Mouse (Mus musculus): ENCODE data around the gene Caprin2. TPM values are rescaled to one million over a fixed set of nuclear protein-coding genes. Genes with fewer than 3 reads are reported as not detected.

Caprin2 gene
- 24.6 and 26.0 TPM in 2 replicates for polyA plus RNA-seq (2012; rRNA removed)

DNA sequence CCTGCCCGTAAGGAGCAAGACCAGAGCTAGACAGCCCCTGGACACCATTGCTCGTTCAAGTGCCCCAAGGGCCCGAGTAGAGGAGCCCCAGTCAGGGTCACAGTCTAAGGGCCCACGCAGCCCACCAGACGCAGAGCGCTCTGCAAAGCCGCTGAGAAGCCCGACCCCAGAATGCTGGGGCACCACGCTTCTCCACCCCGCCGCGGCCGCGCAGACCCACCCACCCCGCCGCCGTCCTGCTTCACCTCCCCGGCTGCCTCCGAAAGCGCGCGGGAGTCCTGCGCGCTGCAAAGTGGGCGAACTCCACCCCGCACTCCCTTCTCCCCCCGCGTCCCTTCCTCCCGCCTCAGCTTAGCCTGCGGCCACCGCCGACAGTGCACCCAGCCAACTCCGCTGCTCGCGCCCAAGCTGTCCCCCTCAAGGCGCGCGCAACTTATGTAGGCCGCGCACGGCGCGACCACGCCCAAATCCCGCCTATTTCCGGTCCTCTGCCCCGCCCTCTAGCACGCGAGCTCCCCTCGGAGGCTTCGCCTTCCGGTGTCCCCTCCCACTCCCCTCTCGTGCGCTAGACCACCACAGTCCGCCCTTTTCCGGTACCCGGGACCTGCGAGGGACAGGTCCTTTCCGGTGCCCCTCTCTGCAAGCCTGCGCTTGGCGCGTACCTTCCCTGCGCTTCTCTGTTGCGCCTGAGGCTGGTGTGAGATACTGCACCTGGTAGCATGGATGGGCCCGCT lies at the start of gene Caprin2:
Gene Caprin2, minus strand, starts transcription at position 465 of the 734 bp plus-strand sequence.
- peak; percentile 98 for DNase-seq (ENCODE audit: low read depth)
- no peak for TF ChIP-seq CTCF (IDR thresholded peaks at IDR 0.05; ENCODE audit: borderline replicate concordance, extremely low read depth, insufficient read depth, insufficient read length)
- TF ChIP-seq POLR2A (IDR thresholded peaks at IDR 0.05; ENCODE audit: borderline replicate concordance, extremely low read depth, insufficient read depth, insufficient read length, poor library complexity, severe bottlenecking) = peak; percentile 91

DNA sequence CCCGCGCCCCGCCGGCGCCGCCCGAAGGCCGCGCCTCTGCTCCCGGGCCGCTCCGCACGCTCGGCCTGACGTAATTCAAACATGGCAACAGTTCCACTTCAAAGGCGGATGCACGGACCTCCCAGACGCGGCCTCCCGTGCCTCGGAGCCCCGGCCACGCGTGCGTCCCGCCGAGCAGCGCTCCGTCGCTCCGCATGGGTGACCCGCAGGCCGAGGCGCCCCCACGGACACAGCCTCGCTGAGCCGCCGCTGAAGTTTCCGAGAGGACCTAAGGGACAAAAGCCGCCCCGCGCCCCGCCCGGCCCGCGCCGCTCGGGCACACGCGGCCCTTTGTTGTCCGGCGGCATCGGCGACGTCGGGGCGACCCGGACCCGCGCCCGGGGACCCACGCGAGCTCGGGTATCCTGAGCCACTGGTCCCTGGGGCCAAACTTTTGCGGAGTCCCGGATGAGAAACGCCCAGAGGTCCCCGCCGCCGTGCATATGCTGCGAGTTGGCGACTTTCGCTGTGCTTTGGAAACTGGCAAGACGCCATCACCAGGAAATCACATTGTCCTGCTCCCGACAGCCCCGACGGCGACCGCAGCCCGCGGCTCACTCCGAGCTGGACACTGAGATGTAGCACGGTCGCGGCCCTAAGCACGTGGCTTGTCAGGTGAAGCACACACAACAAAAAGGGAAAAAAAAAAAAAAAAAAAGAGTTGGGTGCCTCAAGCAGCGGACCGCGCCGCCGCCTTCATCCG lies 48.9 kb upstream of the Caprin2 start:
- TF ChIP-seq CTCF (IDR thresholded peaks at IDR 0.05; ENCODE audit: borderline replicate concordance, extremely low read depth, insufficient read depth, insufficient read length) (no peak), POLR2A (IDR thresholded peaks at IDR 0.05; ENCODE audit: borderline replicate concordance, extremely low read depth, insufficient read depth, insufficient read length, poor library complexity, severe bottlenecking) (0 out of 2 replicates have a peak, but pooled peaks have one; percentile 28)
- peak; percentile 81 for DNase-seq (ENCODE audit: low read depth)

DNA sequence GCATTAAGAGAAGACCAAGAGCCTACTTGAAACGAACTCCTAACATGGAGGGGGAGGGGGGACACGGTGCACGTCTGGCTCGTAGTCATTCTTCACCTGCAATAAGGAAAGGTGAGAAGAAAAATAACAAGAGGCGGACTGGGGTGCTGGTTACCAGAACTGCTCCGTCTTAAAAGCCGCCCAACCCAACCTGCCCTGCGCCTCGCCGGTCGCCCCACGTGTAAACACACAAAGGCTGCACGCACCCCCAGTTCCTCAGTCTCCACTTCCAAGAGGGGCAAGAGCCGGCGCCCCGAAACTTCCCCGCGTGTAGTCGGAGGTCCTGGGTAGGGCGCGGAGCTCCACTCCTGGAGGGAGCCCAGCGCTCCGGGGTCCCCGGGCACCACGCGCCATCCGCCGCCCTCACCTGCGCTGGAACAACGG lies 48.3 kb upstream of the Caprin2 start:
- TF ChIP-seq POLR2A (IDR thresholded peaks at IDR 0.05; ENCODE audit: borderline replicate concordance, extremely low read depth, insufficient read depth, insufficient read length, poor library complexity, severe bottlenecking) (no peak), CTCF (IDR thresholded peaks at IDR 0.05; ENCODE audit: borderline replicate concordance, extremely low read depth, insufficient read depth, insufficient read length) (no peak)
- DNase-seq (ENCODE audit: low read depth) = no peak

DNA sequence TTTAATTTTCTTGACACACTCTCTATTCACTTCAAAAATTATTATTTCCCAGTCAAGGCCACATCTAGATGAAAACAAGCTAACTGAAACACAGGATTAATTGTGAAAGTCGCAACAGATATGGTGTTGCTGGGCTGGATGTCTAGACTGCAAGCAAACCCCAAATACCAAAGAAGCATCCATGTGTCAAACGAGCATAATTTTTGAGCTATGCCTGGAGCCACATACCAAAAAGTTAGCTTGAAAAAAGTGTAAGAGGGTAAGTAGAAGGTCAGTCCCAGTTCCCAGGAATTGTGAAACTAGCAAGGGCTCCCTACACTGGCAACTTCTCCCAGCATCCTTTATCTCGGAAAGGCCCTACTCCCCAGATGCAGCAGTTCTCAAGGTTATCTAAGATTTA lies 47.7 kb upstream of the Caprin2 start:
- TF ChIP-seq POLR2A (IDR thresholded peaks at IDR 0.05; ENCODE audit: borderline replicate concordance, extremely low read depth, insufficient read depth, insufficient read length, poor library complexity, severe bottlenecking) (no peak), CTCF (IDR thresholded peaks at IDR 0.05; ENCODE audit: borderline replicate concordance, extremely low read depth, insufficient read depth, insufficient read length) (no peak)
- DNase-seq (ENCODE audit: low read depth) = no peak

DNA sequence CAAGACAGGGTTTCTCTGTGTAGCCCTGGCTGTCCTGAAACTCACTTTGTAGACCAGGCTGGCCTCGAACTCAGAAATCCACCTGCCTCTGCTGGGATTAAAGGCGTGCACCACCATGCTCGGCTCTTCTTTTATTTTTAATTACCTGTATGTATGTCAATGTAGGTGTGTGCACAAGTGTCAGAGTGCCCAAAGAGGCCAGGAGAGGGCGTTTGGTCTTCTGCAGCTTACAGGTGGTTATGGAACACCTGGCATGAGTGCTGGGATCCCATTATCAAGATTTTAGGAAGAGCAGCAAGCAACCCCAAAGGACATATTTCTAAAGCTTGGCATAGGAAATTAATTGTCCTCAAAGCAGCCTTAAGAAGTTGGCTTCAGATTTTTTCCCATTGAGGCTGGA lies 46.4 kb upstream of the Caprin2 start:
- TF ChIP-seq CTCF (IDR thresholded peaks at IDR 0.05; ENCODE audit: borderline replicate concordance, extremely low read depth, insufficient read depth, insufficient read length) = no peak
- TF ChIP-seq POLR2A (IDR thresholded peaks at IDR 0.05; ENCODE audit: borderline replicate concordance, extremely low read depth, insufficient read depth, insufficient read length, poor library complexity, severe bottlenecking) = no peak
- no peak for DNase-seq (ENCODE audit: low read depth)

DNA sequence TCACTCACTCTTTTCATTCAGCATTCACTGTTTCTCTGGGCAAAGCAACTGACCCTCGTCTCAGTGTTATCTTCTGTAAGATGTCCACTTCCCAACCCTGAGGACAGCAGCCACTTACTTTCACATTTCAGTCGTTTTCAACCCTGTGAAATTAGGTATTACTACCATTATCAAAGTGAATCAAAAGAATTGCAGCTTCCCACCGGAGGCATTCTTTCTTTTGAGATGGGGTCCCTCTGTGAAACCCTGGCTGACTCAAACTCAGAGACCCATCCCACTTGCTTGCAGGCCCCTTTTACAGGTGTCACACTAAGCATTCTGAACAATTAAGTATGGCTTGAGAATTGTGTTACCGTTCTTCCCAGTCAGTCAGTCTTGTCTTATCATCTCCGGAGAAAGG lies 45.8 kb upstream of the Caprin2 start:
- no peak for DNase-seq (ENCODE audit: low read depth)
- TF ChIP-seq CTCF (IDR thresholded peaks at IDR 0.05; ENCODE audit: borderline replicate concordance, extremely low read depth, insufficient read depth, insufficient read length) (no peak), POLR2A (IDR thresholded peaks at IDR 0.05; ENCODE audit: borderline replicate concordance, extremely low read depth, insufficient read depth, insufficient read length, poor library complexity, severe bottlenecking) (no peak)

DNA sequence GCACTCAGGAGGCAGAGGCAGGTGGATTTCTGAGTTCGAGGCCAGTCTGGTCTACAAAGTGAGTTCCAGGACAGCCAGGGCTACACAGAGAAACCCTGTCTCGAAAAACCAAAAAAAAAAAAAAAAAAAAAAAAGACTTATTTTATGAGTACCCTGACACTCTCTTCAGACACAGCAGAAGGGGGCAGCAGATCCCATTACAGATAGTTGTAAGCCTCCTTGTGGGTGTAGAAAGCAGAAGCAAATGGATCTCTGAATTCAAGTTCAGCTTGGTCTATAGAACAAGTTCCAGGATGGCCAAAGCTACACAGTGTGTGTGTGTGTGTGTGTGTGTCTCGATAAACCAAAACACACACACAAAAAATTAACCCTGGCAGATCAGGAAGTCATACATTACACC lies 44.3 kb upstream of the Caprin2 start:
- peak; percentile 61 for DNase-seq (ENCODE audit: low read depth)
- peak; percentile 26; the same call in 1 of the 2 replicates for TF ChIP-seq CTCF (IDR thresholded peaks at IDR 0.05; ENCODE audit: borderline replicate concordance, extremely low read depth, insufficient read depth, insufficient read length)

DNA sequence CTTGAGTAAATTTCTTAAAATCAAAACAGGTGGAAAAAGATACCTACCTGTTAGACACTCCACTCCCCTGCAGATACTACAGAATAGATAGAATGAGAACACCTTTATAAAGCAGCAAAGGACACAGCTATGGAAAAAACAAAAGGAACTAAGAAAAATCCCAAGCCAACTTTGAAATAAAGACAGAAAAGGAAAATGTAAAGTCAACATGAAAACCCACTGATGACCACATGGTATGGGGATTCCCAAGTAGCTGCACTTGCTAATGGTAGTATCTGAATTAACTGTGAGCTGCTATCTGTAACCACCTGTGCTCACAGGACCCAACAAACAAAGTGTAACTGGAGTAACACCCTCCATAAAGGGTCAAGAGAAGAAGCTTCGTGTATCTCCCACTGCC lies 41.7 kb upstream of the Caprin2 start:
- no peak for TF ChIP-seq CTCF (IDR thresholded peaks at IDR 0.05; ENCODE audit: borderline replicate concordance, extremely low read depth, insufficient read depth, insufficient read length)
- TF ChIP-seq POLR2A (IDR thresholded peaks at IDR 0.05; ENCODE audit: borderline replicate concordance, extremely low read depth, insufficient read depth, insufficient read length, poor library complexity, severe bottlenecking) = no peak
- DNase-seq (ENCODE audit: low read depth) = no peak

DNA sequence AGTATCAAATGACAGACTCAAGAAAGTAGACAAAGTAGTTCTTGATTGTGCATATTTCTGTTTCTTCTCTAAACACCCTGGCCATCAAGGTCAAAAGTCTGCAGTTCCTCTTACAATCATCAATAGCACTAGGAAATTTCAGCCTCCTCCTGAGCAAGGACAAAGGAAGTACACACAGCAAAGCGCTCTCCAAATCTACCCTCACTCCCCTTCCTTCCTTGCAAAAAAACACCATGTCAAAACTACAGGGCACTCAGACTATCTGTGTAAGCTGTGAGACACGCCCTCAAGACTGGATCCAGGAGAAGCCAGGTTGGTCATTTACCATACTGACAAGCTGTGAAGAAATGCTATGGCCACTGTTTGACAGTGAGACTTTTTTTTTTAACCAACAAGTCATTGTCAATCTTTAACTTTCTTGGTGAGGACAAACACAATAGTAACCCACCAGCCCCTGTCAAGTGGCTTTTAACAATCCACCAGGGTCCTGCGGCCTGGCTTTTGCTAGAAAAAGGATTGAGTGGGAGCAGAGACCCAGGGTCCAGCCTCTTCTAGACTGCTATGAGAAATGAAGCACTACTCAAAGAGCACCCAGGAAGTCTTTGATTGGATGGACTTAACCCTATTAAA lies 39.0 kb upstream of the Caprin2 start:
- DNase-seq (ENCODE audit: low read depth) = no peak
- no peak for TF ChIP-seq CTCF (IDR thresholded peaks at IDR 0.05; ENCODE audit: borderline replicate concordance, extremely low read depth, insufficient read depth, insufficient read length)
- no peak for TF ChIP-seq POLR2A (IDR thresholded peaks at IDR 0.05; ENCODE audit: borderline replicate concordance, extremely low read depth, insufficient read depth, insufficient read length, poor library complexity, severe bottlenecking)

DNA sequence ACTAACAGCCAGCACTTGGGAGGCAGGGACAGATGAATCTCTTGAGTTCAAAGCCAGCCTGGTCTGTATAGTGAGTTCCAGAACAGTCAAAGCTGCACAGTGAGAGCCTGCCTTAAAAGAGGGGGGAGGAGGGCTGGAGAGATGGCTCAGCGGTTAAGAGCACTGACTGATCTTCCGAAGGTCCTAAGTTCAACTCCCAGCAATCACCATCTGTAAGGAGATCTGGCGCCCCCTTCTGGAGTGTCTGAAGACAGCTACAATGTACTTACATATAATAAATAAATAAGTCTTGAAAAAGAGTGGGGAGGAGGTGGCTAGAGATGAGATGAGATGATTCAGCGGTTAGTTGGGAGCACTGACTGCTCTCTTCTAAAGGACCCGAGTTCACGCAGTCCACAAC lies 35.2 kb upstream of the Caprin2 start:
- peak; percentile 25 for DNase-seq (ENCODE audit: low read depth)
- TF ChIP-seq CTCF (IDR thresholded peaks at IDR 0.05; ENCODE audit: borderline replicate concordance, extremely low read depth, insufficient read depth, insufficient read length) (peak; percentile 24; the same call in 1 of the 2 replicates), POLR2A (IDR thresholded peaks at IDR 0.05; ENCODE audit: borderline replicate concordance, extremely low read depth, insufficient read depth, insufficient read length, poor library complexity, severe bottlenecking) (no peak)

DNA sequence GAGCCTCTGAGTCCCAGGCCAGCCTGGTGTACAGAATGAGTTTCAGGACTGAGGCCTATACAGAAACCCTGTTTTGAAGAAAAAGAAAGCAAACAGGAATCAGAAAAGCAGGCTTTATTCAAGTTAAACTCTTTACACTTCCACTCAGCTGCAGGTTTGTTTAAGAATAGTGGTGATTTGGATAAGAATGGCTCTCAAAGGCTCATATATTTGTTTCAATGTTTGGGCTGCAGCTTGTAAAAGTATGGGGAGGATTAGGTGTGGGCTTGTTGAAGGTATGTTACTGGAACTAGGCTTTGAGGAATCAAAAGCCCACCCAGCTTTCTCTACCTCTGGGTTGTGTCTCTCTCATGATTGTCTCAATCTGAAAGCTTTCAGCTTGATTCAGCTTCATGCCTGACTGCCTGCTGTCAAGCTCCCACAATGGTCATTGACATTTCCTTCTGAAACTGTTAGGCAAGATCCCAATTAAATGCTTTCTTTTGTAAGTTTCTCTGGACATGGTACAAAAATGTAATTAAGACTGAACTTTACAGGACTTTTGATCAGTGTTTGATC lies 22.9 kb upstream of the Caprin2 start:
- no peak for TF ChIP-seq POLR2A (IDR thresholded peaks at IDR 0.05; ENCODE audit: borderline replicate concordance, extremely low read depth, insufficient read depth, insufficient read length, poor library complexity, severe bottlenecking)
- no peak for TF ChIP-seq CTCF (IDR thresholded peaks at IDR 0.05; ENCODE audit: borderline replicate concordance, extremely low read depth, insufficient read depth, insufficient read length)
- peak; percentile 64 for DNase-seq (ENCODE audit: low read depth)
